Mouse (Mus musculus): ENCODE results near the gene Pdzph1.

The Pdzph1 gene

GRCm38 (mm10) chr17:58991275-58991674 lies at the start of gene Pdzph1:
Gene Pdzph1, minus strand, starts transcription at chr17:58991375.
- DNase-seq (ENCODE audit: low read depth, low spot score) = no peak

GRCm38 (mm10) chr17:59039754-59040153 lies 48.6 kb upstream of the Pdzph1 start:
- no peak for DNase-seq (ENCODE audit: low read depth, low spot score)

GRCm38 (mm10) chr17:59033445-59033844 lies 42.3 kb upstream of the Pdzph1 start:
- no peak for DNase-seq (ENCODE audit: low read depth, low spot score)

- no peak for DNase-seq (ENCODE audit: low read depth, low spot score)
Measured at GRCm38 (mm10) chr17:59026336-59026735, 35.2 kb upstream of the Pdzph1 start.

GRCm38 (mm10) chr17:59024502-59024901 lies 33.3 kb upstream of the Pdzph1 start:
- no peak for DNase-seq (ENCODE audit: low read depth, low spot score)

GRCm38 (mm10) chr17:59023971-59024370 lies 32.8 kb upstream of the Pdzph1 start:
- DNase-seq (ENCODE audit: low read depth, low spot score) = no peak

GRCm38 (mm10) chr17:59018666-59019065 lies 27.5 kb upstream of the Pdzph1 start:
- DNase-seq (ENCODE audit: low read depth, low spot score) = no peak

GRCm38 (mm10) chr17:59013091-59013459 lies 21.9 kb upstream of the Pdzph1 start, which contains the start of gene Nudt12:
Gene Nudt12, minus strand, starts transcription at chr17:59013372.
- peak; percentile 19 for DNase-seq (ENCODE audit: low read depth, low spot score)

GRCm38 (mm10) chr17:59012421-59013090 lies 21.4 kb upstream of the Pdzph1 start:
- DNase-seq (ENCODE audit: low read depth, low spot score) = no peak

- DNase-seq (ENCODE audit: low read depth, low spot score) = no peak
Measured at GRCm38 (mm10) chr17:59011546-59012307, 20.6 kb upstream of the Pdzph1 start.

GRCm38 (mm10) chr17:58973237-58973636 lies 17.9 kb downstream of the Pdzph1 start:
- no peak for DNase-seq (ENCODE audit: low read depth, low spot score)

GRCm38 (mm10) chr17:58959905-58960304 lies 31.3 kb downstream of the Pdzph1 start:
- DNase-seq (ENCODE audit: low read depth, low spot score) = peak; percentile 11

GRCm38 (mm10) chr17:58957055-58957454 lies 34.1 kb downstream of the Pdzph1 start:
- DNase-seq (ENCODE audit: low read depth, low spot score) = no peak

- no peak for DNase-seq (ENCODE audit: low read depth, low spot score)
Measured at GRCm38 (mm10) chr17:58943015-58943822, 48.0 kb downstream of the Pdzph1 start.

GRCm38 (mm10) chr17:58938598-58938997 lies 52.6 kb downstream of the Pdzph1 start:
- DNase-seq (ENCODE audit: low read depth, low spot score) = no peak

- DNase-seq (ENCODE audit: low read depth, low spot score) = no peak
Measured at GRCm38 (mm10) chr17:58937533-58937932, 53.6 kb downstream of the Pdzph1 start.

GRCm38 (mm10) chr17:58932983-58933280 lies 58.2 kb downstream of the Pdzph1 start:
- no peak for DNase-seq (ENCODE audit: low read depth, low spot score)

- no peak for DNase-seq (ENCODE audit: low read depth, low spot score)
Measured at GRCm38 (mm10) chr17:58932279-58932982, 58.7 kb downstream of the Pdzph1 start.

GRCm38 (mm10) chr17:58924754-58925546 lies 66.2 kb downstream of the Pdzph1 start:
- DNase-seq (ENCODE audit: low read depth, low spot score) = no peak

GRCm38 (mm10) chr17:58923901-58924476 lies 67.2 kb downstream of the Pdzph1 start:
- DNase-seq (ENCODE audit: low read depth, low spot score) = no peak

Measured in embryo, embryonic 11.5 days (tissue).